Mouse (Mus musculus) heart, postnatal 0 days (tissue): Measurements from ENCODE around the gene Aloxe3.

ENCODE experiments used
- CTCF ChIP-seq: IDR thresholded peaks from 2 replicates; pipeline ENCODE4 v1.5.1; 2016; ENCODE audit warnings: antibody characterized with exemption, control low read depth, low read depth
- EP300 ChIP-seq: IDR thresholded peaks from 2 replicates; pipeline ENCODE4 v1.6.1; 2016; ENCODE audit warnings: antibody characterized with exemption, low read depth

DNA sequence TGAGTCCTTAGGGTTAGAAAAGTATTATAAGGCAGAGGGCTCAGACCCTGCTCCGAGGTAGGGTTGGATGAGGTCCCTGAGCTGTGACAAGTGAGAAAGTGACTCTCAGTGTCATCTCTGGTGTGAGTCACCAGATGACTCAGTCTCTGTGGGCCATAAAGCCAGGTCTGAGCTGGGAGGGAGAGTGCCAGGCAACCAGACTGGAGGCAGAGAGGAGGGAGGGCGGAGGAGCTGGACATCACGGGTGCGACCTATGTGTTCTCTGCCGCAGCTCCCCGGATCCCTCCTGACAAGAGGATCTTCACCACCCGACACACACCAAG is 23.3 kb upstream of the Aloxe3 start:
- TF ChIP-seq CTCF = no peak
- no peak for TF ChIP-seq EP300
